Mouse (Mus musculus) stomach, postnatal 0 days (tissue): ENCODE data around the gene Fbxo7. TPM values are rescaled to one million over a fixed set of nuclear protein-coding genes. Genes with fewer than 3 reads are reported as not detected.
A peak's percentile ranks its signal among the peaks of the same experiment; 100 is the strongest.

Source experiments
- ATAC-seq: fragments of 200-750 bp; cut with Nextera tagmentation; 2 replicates; pipeline ENCODE4 v1.8.0; 2017; ENCODE audit not compliant: low FRiP score, low TSS enrichment
- DNase-seq: peaks from one replicate; pipeline ENCODE4 v3.0.0-alpha.2; 2016; ENCODE audit warnings: low spot score
- H3K27ac ChIP-seq: fragments of 300-500 bp; sonication (generic); replicated peaks from 2 replicates; pipeline ENCODE4 v1.5.1; 2014; ENCODE audit warnings: mild to moderate bottlenecking, control low read depth
- H3K27me3 ChIP-seq: fragments of 300-500 bp; sonication (generic); 2 replicates; pipeline ENCODE4 v1.6.1; 2014; ENCODE audit warnings: low read length; ENCODE audit not compliant: control insufficient read depth, insufficient read depth
- H3K36me3 ChIP-seq: fragments of 300-500 bp; sonication (generic); 2 replicates; pipeline ENCODE4 v1.6.1; 2014; ENCODE audit warnings: low read length, mixed read lengths; ENCODE audit not compliant: control insufficient read depth, insufficient read depth
- H3K4me1 ChIP-seq: fragments of 300-500 bp; sonication (generic); replicated peaks from 2 replicates; pipeline ENCODE4 v1.6.1; 2014; ENCODE audit warnings: antibody characterized with exemption; ENCODE audit not compliant: control insufficient read depth, insufficient read depth
- H3K4me2 ChIP-seq: fragments of 300-500 bp; sonication (generic); replicated peaks from 2 replicates; pipeline ENCODE4 v1.6.1; 2014; ENCODE audit warnings: low read depth, mild to moderate bottlenecking, control low read depth, moderate library complexity
- H3K4me3 ChIP-seq: fragments of 300-500 bp; sonication (generic); 2 replicates; pipeline ENCODE4 v1.5.1; 2014; ENCODE audit warnings: low read depth, low read length, control low read depth
- H3K9ac ChIP-seq: fragments of 300-500 bp; sonication (generic); 2 replicates; pipeline ENCODE4 v1.6.1; 2014; ENCODE audit warnings: mild to moderate bottlenecking, low read length, control low read depth, mixed read lengths
- H3K9me3 ChIP-seq: fragments of 300-500 bp; sonication (generic); 2 replicates; pipeline ENCODE4 v1.6.1; 2016; ENCODE audit warnings: low read length; ENCODE audit not compliant: control insufficient read depth
- CTCF ChIP-seq: IDR thresholded peaks from 2 replicates; pipeline ENCODE4 v1.5.1; 2016; ENCODE audit warnings: antibody characterized with exemption, low read depth, mild to moderate bottlenecking, moderate library complexity
- EP300 ChIP-seq: optimal IDR thresholded peaks from 2 replicates; pipeline ENCODE3; 2016; ENCODE audit warnings: antibody characterized with exemption
- WGBS: fragments of 180-500 bp; shearing (Covaris S2); extraction: QIAGEN DNeasy Blood & Tissue Kit; methylation state at CpG from one replicate; pipeline ENCODE4 v1.1.7; 2014; 5-methylcytosine and 5-hydroxymethylcytosine counted together
- polyA plus RNA-seq: library from polyadenylated mRNA; unstranded; fragments of >200 nt; fragmentation: Nextera tagmentation; extraction: Ambion mirVana; gene quantifications from 2 replicates; pipeline ENCODE4 v1.2.1, GENCODE M21; 2015

Fbxo7 gene
- polyA plus RNA-seq, 1 experiment from 2014 or later: 24.8 TPM

GRCm38 (mm10) chr10:86056297-86056903, 34.6 kb downstream of the Fbxo7 start:
- ATAC-seq (no peak), DNase-seq (no peak)
- no peaks in the 10 kb centered on the region for H3K9me3 ChIP-seq
- no peak overlapping the region for H3K4me2 ChIP-seq
- no peak overlapping the region for H3K4me3 ChIP-seq
- H3K27ac ChIP-seq: no peak overlapping the region
- H3K36me3 ChIP-seq: peaks cover 1% of the 10 kb centered on the region; the same call in 1 of the 2 replicates
- H3K9ac ChIP-seq: no peak overlapping the region
- no peaks in the 10 kb centered on the region for H3K27me3 ChIP-seq
- H3K4me1 ChIP-seq: no peaks in the 10 kb centered on the region
- 73% methylated on average over 8 of the region's 8 CpGs for WGBS
- TF ChIP-seq EP300: no peak
- peak; percentile 46 for TF ChIP-seq CTCF

- Histone ChIP-seq H3K4me2 (no peak overlapping the region), H3K27me3 (no peaks in the 10 kb centered on the region), H3K27ac (no peak overlapping the region), H3K4me1 (no peaks in the 10 kb centered on the region), H3K9ac (no peak overlapping the region), H3K9me3 (no peaks in the 10 kb centered on the region), H3K36me3 (no peaks in the 10 kb centered on the region; the same call in 1 of the 2 replicates), H3K4me3 (no peak overlapping the region)
- ATAC-seq (no peak), DNase-seq (no peak)
- WGBS: 89% methylated on average over 11 of the region's 11 CpGs
- no peak for TF ChIP-seq CTCF
- no peak for TF ChIP-seq EP300
Observed at GRCm38 (mm10) chr10:86057286-86057685, 35.5 kb downstream of the Fbxo7 start.

DNA sequence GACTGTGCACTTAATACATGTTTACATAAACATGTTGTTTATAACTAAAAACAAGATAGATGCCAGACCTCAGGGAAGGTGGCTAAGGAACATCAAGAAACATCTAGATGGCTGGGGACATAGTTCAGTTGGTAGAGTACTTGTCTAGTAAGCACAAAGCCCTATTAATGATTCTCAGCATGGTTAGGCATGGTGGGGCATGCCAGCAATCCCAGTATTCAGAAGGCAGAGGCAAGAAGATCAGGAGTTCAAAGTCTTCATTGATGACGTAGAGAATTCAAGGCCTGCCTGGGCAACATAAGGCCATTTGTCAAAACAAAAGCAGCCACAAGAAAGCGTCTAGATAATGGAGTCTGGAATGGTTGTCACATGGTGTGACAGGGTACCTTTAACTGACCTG, 35.9 kb downstream of the Fbxo7 start:
- no peaks in the 10 kb centered on the region for H3K27me3 ChIP-seq
- no peak overlapping the region for H3K4me2 ChIP-seq
- H3K36me3 ChIP-seq: no peaks in the 10 kb centered on the region; the same call in 1 of the 2 replicates
- 60% methylated on average over 2 of the region's 2 CpGs for WGBS
- no peak overlapping the region for H3K27ac ChIP-seq
- H3K4me3 ChIP-seq: no peak overlapping the region
- ATAC-seq (no peak), DNase-seq (no peak)
- TF ChIP-seq EP300 (no peak), CTCF (no peak)
- no peak overlapping the region for H3K9ac ChIP-seq
- no peaks in the 10 kb centered on the region for H3K4me1 ChIP-seq
- no peaks in the 10 kb centered on the region for H3K9me3 ChIP-seq

DNA sequence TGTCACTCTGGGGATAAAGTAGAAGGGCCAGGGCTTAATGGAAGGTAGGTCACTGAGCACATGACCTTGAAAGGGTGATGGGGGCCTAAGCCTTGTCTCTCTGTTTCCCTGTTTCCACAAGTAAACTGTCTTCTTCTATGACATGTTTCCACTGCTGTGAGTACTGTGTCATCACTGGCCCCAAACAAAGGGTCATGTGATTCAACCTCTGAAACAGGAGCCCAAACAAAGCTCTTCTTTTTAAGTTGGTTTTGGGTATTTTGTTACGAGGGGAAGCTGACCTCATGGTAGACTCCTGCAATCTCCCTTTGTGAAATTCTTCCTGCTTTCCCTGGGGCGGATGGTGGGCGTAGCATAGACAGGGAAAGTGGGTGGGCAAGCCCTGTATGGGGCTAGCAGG, 38.5 kb downstream of the Fbxo7 start:
- Histone ChIP-seq H3K9me3 (no peaks in the 10 kb centered on the region), H3K4me2 (no peak overlapping the region), H3K4me1 (no peaks in the 10 kb centered on the region), H3K27ac (no peak overlapping the region), H3K4me3 (no peak overlapping the region), H3K27me3 (no peaks in the 10 kb centered on the region), H3K9ac (no peak overlapping the region), H3K36me3 (no peaks in the 10 kb centered on the region; the same call in 1 of the 2 replicates)
- WGBS: 54% methylated on average over 3 of the region's 3 CpGs
- no peak for TF ChIP-seq EP300
- TF ChIP-seq CTCF: no peak
- no peak for DNase-seq
- ATAC-seq: no peak

DNA sequence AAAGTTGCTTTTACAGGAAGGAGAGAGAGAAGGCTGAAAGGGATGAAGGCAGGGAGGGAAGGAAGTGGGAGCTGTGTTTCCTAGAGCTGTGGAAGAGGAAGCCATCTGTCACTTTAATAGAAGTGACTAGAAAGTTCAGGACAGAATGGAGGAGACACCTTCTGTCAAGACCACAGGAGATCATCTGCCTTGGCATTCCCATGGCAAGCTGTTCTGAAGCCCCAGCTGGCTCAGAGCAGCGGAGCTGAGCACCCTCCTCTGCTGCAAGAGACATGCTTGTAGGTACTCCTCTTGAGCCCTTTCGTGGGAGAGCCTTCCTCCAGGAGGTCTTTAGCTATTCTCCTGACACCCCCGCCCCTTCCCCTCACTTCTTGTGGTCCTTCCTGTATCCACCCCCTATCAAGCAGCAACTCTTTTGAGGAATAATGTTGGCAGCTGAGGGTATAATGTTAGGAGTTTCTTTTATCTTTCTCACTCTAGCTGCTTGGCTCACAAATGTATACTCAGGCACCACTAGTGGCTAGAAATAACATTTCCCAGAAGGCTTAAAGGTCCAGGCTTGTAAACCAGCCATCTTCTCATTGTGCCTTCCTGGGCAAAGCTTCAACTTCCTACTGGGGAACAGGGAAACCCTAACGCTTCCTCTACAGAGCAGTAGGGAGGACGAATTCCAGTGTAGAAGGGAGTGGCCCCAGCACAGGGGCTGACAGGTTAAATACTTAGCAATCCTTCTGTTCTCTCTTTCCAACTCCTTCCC, 40.7 kb downstream of the Fbxo7 start:
- 51% methylated on average over 5 of the region's 5 CpGs for WGBS
- H3K9me3 ChIP-seq: no peaks in the 10 kb centered on the region
- ATAC-seq: no peak
- H3K4me1 ChIP-seq: no peaks in the 10 kb centered on the region
- TF ChIP-seq CTCF (no peak), EP300 (no peak)
- no peak overlapping the region for H3K4me3 ChIP-seq
- no peak for DNase-seq
- no peak overlapping the region for H3K27ac ChIP-seq
- no peak overlapping the region for H3K4me2 ChIP-seq
- no peaks in the 10 kb centered on the region for H3K27me3 ChIP-seq
- no peak overlapping the region for H3K9ac ChIP-seq
- no peaks in the 10 kb centered on the region for H3K36me3 ChIP-seq

GRCm38 (mm10) chr10:86063018-86063384, 41.2 kb downstream of the Fbxo7 start:
- H3K9me3 ChIP-seq: no peaks in the 10 kb centered on the region
- H3K4me3 ChIP-seq: no peak overlapping the region
- no peak overlapping the region for H3K9ac ChIP-seq
- H3K27me3 ChIP-seq: no peaks in the 10 kb centered on the region
- H3K4me1 ChIP-seq: no peaks in the 10 kb centered on the region
- H3K36me3 ChIP-seq: no peaks in the 10 kb centered on the region
- no peak overlapping the region for H3K4me2 ChIP-seq
- no peak overlapping the region for H3K27ac ChIP-seq
- 93% methylated on average over 8 of the region's 8 CpGs for WGBS
- DNase-seq (no peak), ATAC-seq (no peak)
- TF ChIP-seq CTCF (no peak), EP300 (no peak)
